In the genomic region with DNA sequence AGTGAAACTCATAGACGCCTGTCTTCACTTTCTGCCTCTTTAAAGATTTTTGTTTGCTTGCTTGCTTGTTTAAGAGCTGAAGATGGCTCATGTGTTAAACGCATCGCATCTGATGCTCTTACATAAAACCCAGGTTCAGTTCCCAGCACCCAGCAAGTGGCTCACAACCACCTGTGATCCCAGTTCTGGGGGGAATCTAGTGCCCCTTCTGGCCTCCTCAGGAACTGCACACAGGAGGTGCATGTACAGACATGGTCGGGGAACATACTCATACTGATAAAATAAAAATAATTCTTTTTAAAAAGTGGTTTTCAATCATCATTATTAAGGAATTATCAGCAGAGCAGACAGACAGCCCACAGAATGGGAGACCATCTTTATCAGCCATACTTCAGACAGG, we compare ENCODE assay signal across 26 mouse cellular contexts. TPM values are rescaled to one million over a fixed set of nuclear protein-coding genes. Genes with fewer than 3 reads are reported as not detected.
DNase-seq lines count a peak whose midpoint lies in the region; ATAC-seq and TF ChIP-seq lines count a peak whose summit lies in the region.
"Had no signal": no experiment of that assay in that cellular context is flagged by ENCODE, and none has a peak within 500 bp of the region (broad histone marks: within the 10 kb centered on the region; RNA-seq: fewer than 3 reads in every experiment).

No protein-coding gene starts in this region.

- no peak for ATAC-seq in hindbrain, postnatal 0 days
- ATAC-seq in hindbrain, embryonic 12.5 days (ENCODE audit: low FRiP score) = no peak
- no peak for ATAC-seq in lung, embryonic 14.5 days (ENCODE audit: insufficient read depth)
- ATAC-seq: liver, embryonic 12.5 days; midbrain, embryonic 16.5 days had no signal

- H3K36me3 ChIP-seq in hindbrain, postnatal 0 days (ENCODE audit: insufficient read depth, low read length) = no peaks in the 10 kb centered on the region
- H3K36me3 ChIP-seq in hindbrain, embryonic 12.5 days = no peaks in the 10 kb centered on the region
- no peaks in the 10 kb centered on the region for H3K36me3 ChIP-seq in lung, embryonic 14.5 days (ENCODE audit: insufficient read depth)
- H3K36me3 ChIP-seq: embryonic facial prominence, embryonic 15.5 days; limb, embryonic 12.5 days; lung, embryonic 15.5 days; neural tube, embryonic 15.5 days had no signal

- no peaks in the 10 kb centered on the region for H3K4me1 ChIP-seq in hindbrain, postnatal 0 days (ENCODE audit: insufficient read depth, low read length)
- H3K4me1 ChIP-seq in hindbrain, embryonic 12.5 days = peaks cover 10% of the 10 kb centered on the region
- H3K4me1 ChIP-seq in lung, embryonic 14.5 days (ENCODE audit: insufficient read depth) = peaks cover 4% of the 10 kb centered on the region; the same call in 1 of the 2 replicates

- no peak overlapping the region for H3K9ac ChIP-seq in hindbrain, postnatal 0 days (replicated peaks; ENCODE audit: low read length)
- H3K9ac ChIP-seq in hindbrain, embryonic 12.5 days = no peak overlapping the region
- no peak overlapping the region for H3K9ac ChIP-seq in lung, embryonic 14.5 days
- H3K9ac ChIP-seq: embryonic facial prominence, embryonic 15.5 days; limb, embryonic 12.5 days; liver, embryonic 12.5 days; lung, embryonic 15.5 days; neural tube, embryonic 15.5 days had no signal

- no peak for DNase-seq in hindbrain, postnatal 0 days (ENCODE audit: low spot score)
- no peak for DNase-seq in lung, embryonic 14.5 days
- no peak for DNase-seq in lung, postnatal 36 days
- peak; percentile 36 for DNase-seq in ES-CJ7 (ENCODE audit: low read depth, low spot score)
- DNase-seq in brain, embryonic 14.5 days (ENCODE audit: low read depth) = no peak
- no peak for DNase-seq in natural killer cell, adult 2 months (ENCODE audit: low spot score in 2 of 2)
- DNase-seq: cerebellum, adult 18-20 months; kidney, adult 2 months; kidney, postnatal 10 days; right cerebral cortex, adult 18-20 months; right cerebral cortex, postnatal 4 days; thymus, adult 2 months; thymus, postnatal 4 days had no signal

- no peak overlapping the region for H3K4me2 ChIP-seq in hindbrain, postnatal 0 days (ENCODE audit: low read depth, low read length)
- H3K4me2 ChIP-seq in hindbrain, embryonic 12.5 days (replicated peaks) = no peak overlapping the region
- H3K4me2 ChIP-seq in lung, embryonic 14.5 days = no peak overlapping the region
- H3K4me2 ChIP-seq: embryonic facial prominence, embryonic 15.5 days; heart, embryonic 11.5 days; limb, embryonic 12.5 days; liver, embryonic 12.5 days; lung, embryonic 15.5 days; neural tube, embryonic 15.5 days had no signal

- WGBS in hindbrain, postnatal 0 days = 95% methylated on average over 4 of the region's 4 CpGs
- 95% methylated on average over 4 of the region's 4 CpGs for WGBS in hindbrain, embryonic 12.5 days
- 93% methylated on average over 4 of the region's 4 CpGs for WGBS in lung, embryonic 14.5 days

- no peaks in the 10 kb centered on the region for H3K27me3 ChIP-seq in hindbrain, postnatal 0 days (ENCODE audit: insufficient read depth, low read length)
- no peaks in the 10 kb centered on the region for H3K27me3 ChIP-seq in hindbrain, embryonic 12.5 days
- no peaks in the 10 kb centered on the region for H3K27me3 ChIP-seq in lung, embryonic 14.5 days (ENCODE audit: insufficient read depth, low read length)
- H3K27me3 ChIP-seq: embryonic facial prominence, embryonic 15.5 days; limb, embryonic 12.5 days; lung, embryonic 15.5 days; neural tube, embryonic 15.5 days had no signal

- H3K4me3 ChIP-seq in hindbrain, postnatal 0 days (ENCODE audit: low read length) = no peak overlapping the region
- no peak overlapping the region for H3K4me3 ChIP-seq in hindbrain, embryonic 12.5 days
- no peak overlapping the region for H3K4me3 ChIP-seq in lung, embryonic 14.5 days (ENCODE audit: low read depth, low read length)
- H3K4me3 ChIP-seq: embryonic facial prominence, embryonic 15.5 days; hindbrain, embryonic 10.5 days; limb, embryonic 12.5 days; liver, embryonic 12.5 days; lung, embryonic 15.5 days; neural tube, embryonic 15.5 days had no signal

- H3K9me3 ChIP-seq in hindbrain, postnatal 0 days (ENCODE audit: low read length) = 0 out of 2 replicates have a peak, but pooled peaks cover 4% of the 10 kb centered on the region
- H3K9me3 ChIP-seq in hindbrain, embryonic 12.5 days (replicated peaks) = no peaks in the 10 kb centered on the region
- no peaks in the 10 kb centered on the region for H3K9me3 ChIP-seq in lung, embryonic 14.5 days (ENCODE audit: low read depth, low read length)
- H3K9me3 ChIP-seq: embryonic facial prominence, embryonic 15.5 days; lung, embryonic 15.5 days; neural tube, embryonic 15.5 days had no signal

- TF ChIP-seq CTCF in hindbrain, postnatal 0 days (IDR thresholded peaks at IDR 0.05; ENCODE audit: low read depth) = peak; percentile 19; the same call in 1 of the 2 replicates
- peak; percentile 29; the same call in 1 of the 2 replicates for TF ChIP-seq CTCF in lung, embryonic 14.5 days (IDR thresholded peaks at IDR 0.05; ENCODE audit: low read depth)
- TF ChIP-seq CTCF in brain, embryonic 14.5 days (IDR thresholded peaks at IDR 0.05; ENCODE audit: borderline replicate concordance, extremely low read depth, insufficient read depth, insufficient read length) = peak; percentile 28; the same call in 1 of the 2 replicates

- no peak overlapping the region for H3K27ac ChIP-seq in hindbrain, postnatal 0 days
- no peak overlapping the region for H3K27ac ChIP-seq in hindbrain, embryonic 12.5 days
- no peak overlapping the region for H3K27ac ChIP-seq in lung, embryonic 14.5 days (ENCODE audit: low read depth)
- H3K27ac ChIP-seq: embryonic facial prominence, embryonic 15.5 days; hindbrain, embryonic 10.5 days; limb, embryonic 12.5 days; liver, embryonic 12.5 days; lung, embryonic 15.5 days; macrophage; neural tube, embryonic 15.5 days had no signal

- no peak for TF ChIP-seq POLR2A in brain, embryonic 14.5 days (IDR thresholded peaks at IDR 0.05; ENCODE audit: borderline replicate concordance, extremely low read depth, insufficient read depth, insufficient read length, poor library complexity, severe bottlenecking)

RNA-seq across cellular contexts. Expression of a gene that starts 35.1 kb away (rescaled TPM):
- total RNA-seq in hindbrain, postnatal 0 days (2014; rRNA removed) = 6.2 and 7.7 TPM in 2 replicates
- polyA plus RNA-seq in hindbrain, postnatal 0 days (2015; fragmentation: Nextera tagmentation; extraction: Ambion mirVana) = 7.4 and 7.9 TPM in 2 replicates
- 29.7 and 30.0 TPM in 2 replicates for polyA plus RNA-seq in hindbrain, embryonic 12.5 days (2016; fragmentation: Nextera tagmentation; extraction: Ambion mirVana)
- 13.5 and 15.4 TPM in 2 replicates for polyA plus RNA-seq in lung, embryonic 14.5 days (2014; fragmentation: Nextera tagmentation; extraction: Ambion mirVana)
- 22.3 and 23.7 TPM in 2 replicates for polyA plus RNA-seq in brain, embryonic 14.5 days (2012; rRNA removed)

RNA-seq across cellular contexts. Expression of a gene that starts 40.0 kb away (rescaled TPM):
- 138 and 151 TPM in 2 replicates for total RNA-seq in hindbrain, postnatal 0 days (2014; rRNA removed)
- 33.5 and 34.0 TPM in 2 replicates for polyA plus RNA-seq in hindbrain, postnatal 0 days (2015; fragmentation: Nextera tagmentation; extraction: Ambion mirVana)
- polyA plus RNA-seq in hindbrain, embryonic 12.5 days (2016; fragmentation: Nextera tagmentation; extraction: Ambion mirVana) = 36.3 and 37.8 TPM in 2 replicates
- 8.2 and 10.3 TPM in 2 replicates for polyA plus RNA-seq in lung, embryonic 14.5 days (2014; fragmentation: Nextera tagmentation; extraction: Ambion mirVana)
- polyA plus RNA-seq in brain, embryonic 14.5 days (2012; rRNA removed) = 53.1 and 74.0 TPM in 2 replicates

RNA-seq across cellular contexts. Expression of a gene that starts 52.6 kb away (rescaled TPM):
- total RNA-seq in hindbrain, postnatal 0 days (2014; rRNA removed) = 23.0 and 26.0 TPM in 2 replicates
- 11.2 and 11.7 TPM in 2 replicates for polyA plus RNA-seq in hindbrain, postnatal 0 days (2015; fragmentation: Nextera tagmentation; extraction: Ambion mirVana)
- 5.1 and 5.3 TPM in 2 replicates for polyA plus RNA-seq in hindbrain, embryonic 12.5 days (2016; fragmentation: Nextera tagmentation; extraction: Ambion mirVana)
- 0.46 and 0.54 TPM in 2 replicates for polyA plus RNA-seq in lung, embryonic 14.5 days (2014; fragmentation: Nextera tagmentation; extraction: Ambion mirVana)
- 5.7 and 8.1 TPM in 2 replicates for polyA plus RNA-seq in brain, embryonic 14.5 days (2012; rRNA removed)
- total RNA-seq: common myeloid progenitor, adult 5-6 weeks; granulocyte monocyte progenitor cell, adult 5-6 weeks had no signal
- polyA plus RNA-seq: macrophage; stomach, embryonic 14.5 days had no signal
